Mouse (Mus musculus) adrenal gland, adult 8-10 months (tissue): ENCODE results near the gene Ntrk3. TPM values are rescaled to one million over a fixed set of nuclear protein-coding genes. Genes with fewer than 3 reads are reported as not detected.

ENCODE experiments used
- DNase-seq: peaks from one replicate; pipeline ENCODE4 v3.0.0; 2022
- total RNA-seq, 4 experiments: library from RNA; stranded (reverse); gene quantifications; 2 replicates each; pipeline ENCODE4 v1.2.4; 2022

Gene Ntrk3
- total RNA-seq, 4 experiments from 2014 or later: 19.0 to 28.6 (median 26.5) TPM

- DNase-seq: no peak
Observed at GRCm38 (mm10) chr7:78328301-78328700, 409.5 kb downstream of the Ntrk3 start.

- no peak for DNase-seq
Observed at GRCm38 (mm10) chr7:78326185-78326584, 411.6 kb downstream of the Ntrk3 start.

GRCm38 (mm10) chr7:78318640-78319039 is 419.2 kb downstream of the Ntrk3 start:
- DNase-seq: no peak

GRCm38 (mm10) chr7:78305770-78306169 is 432.0 kb downstream of the Ntrk3 start:
- no peak for DNase-seq

GRCm38 (mm10) chr7:78305029-78305428 is 432.8 kb downstream of the Ntrk3 start:
- DNase-seq: no peak

GRCm38 (mm10) chr7:78297290-78297689 is 440.5 kb downstream of the Ntrk3 start:
- DNase-seq: no peak

- no peak for DNase-seq
Observed at GRCm38 (mm10) chr7:78294322-78294721, 443.5 kb downstream of the Ntrk3 start.

- no peak for DNase-seq
Observed at GRCm38 (mm10) chr7:78290186-78290585, 447.6 kb downstream of the Ntrk3 start.

- no peak for DNase-seq
Observed at GRCm38 (mm10) chr7:78286516-78287238, 451.1 kb downstream of the Ntrk3 start.

GRCm38 (mm10) chr7:78269506-78270250 is 468.1 kb downstream of the Ntrk3 start:
- DNase-seq: no peak

- no peak for DNase-seq
Observed at GRCm38 (mm10) chr7:78267461-78268007, 470.3 kb downstream of the Ntrk3 start.

- DNase-seq: no peak
Observed at GRCm38 (mm10) chr7:78264432-78265002, 473.3 kb downstream of the Ntrk3 start.

GRCm38 (mm10) chr7:78261420-78262125 is 476.2 kb downstream of the Ntrk3 start:
- DNase-seq: no peak

- no peak for DNase-seq
Observed at GRCm38 (mm10) chr7:78258151-78258550, 479.7 kb downstream of the Ntrk3 start.

- no peak for DNase-seq
Observed at GRCm38 (mm10) chr7:78253777-78254385, 483.9 kb downstream of the Ntrk3 start.

- DNase-seq: no peak
Observed at GRCm38 (mm10) chr7:78248119-78248642, 489.6 kb downstream of the Ntrk3 start.

GRCm38 (mm10) chr7:78239012-78239411 is 498.8 kb downstream of the Ntrk3 start:
- no peak for DNase-seq

- no peak for DNase-seq
Observed at GRCm38 (mm10) chr7:78221668-78222067, 516.1 kb downstream of the Ntrk3 start.

GRCm38 (mm10) chr7:78220949-78221348 is 516.9 kb downstream of the Ntrk3 start:
- DNase-seq: no peak

- DNase-seq: no peak
Observed at GRCm38 (mm10) chr7:78190931-78191653, 546.7 kb downstream of the Ntrk3 start.

- DNase-seq: no peak
Observed at GRCm38 (mm10) chr7:78185578-78185977, 552.2 kb downstream of the Ntrk3 start.
